Mouse (Mus musculus) hindbrain, embryonic 10.5 days (tissue): ENCODE measurements around the gene Atf1. TPM values are rescaled to one million over a fixed set of nuclear protein-coding genes. Genes with fewer than 3 reads are reported as not detected.

Experiments
- DNase-seq: peaks from one replicate; pipeline ENCODE4 v3.0.0-alpha.2; 2017; ENCODE audit warnings: low spot score
- H3K27ac ChIP-seq: fragments of 300-500 bp; sonication (generic); 2 replicates; pipeline ENCODE4 v1.5.1; 2016; ENCODE audit warnings: mild to moderate bottlenecking, moderate library complexity
- H3K27me3 ChIP-seq: fragments of 300-500 bp; sonication (generic); 2 replicates; pipeline ENCODE4 v1.6.1; 2016; ENCODE audit warnings: mild to moderate bottlenecking; ENCODE audit not compliant: poor library complexity, insufficient read depth, severe bottlenecking
- H3K36me3 ChIP-seq: fragments of 300-500 bp; sonication (generic); 2 replicates; pipeline ENCODE4 v1.6.1; 2016; ENCODE audit warnings: mild to moderate bottlenecking, moderate library complexity
- H3K4me1 ChIP-seq: fragments of 300-500 bp; sonication (generic); replicated peaks from 2 replicates; pipeline ENCODE4 v1.6.1; 2016; ENCODE audit warnings: mild to moderate bottlenecking
- H3K4me3 ChIP-seq: fragments of 300-500 bp; sonication (generic); 2 replicates; pipeline ENCODE4 v1.5.1; 2016; ENCODE audit warnings: mild to moderate bottlenecking, moderate library complexity
- H3K9me3 ChIP-seq: fragments of 300-500 bp; sonication (generic); 2 replicates; pipeline ENCODE4 v1.6.1; 2016; ENCODE audit warnings: mild to moderate bottlenecking, moderate library complexity
- WGBS: fragments of 180-500 bp; shearing (Covaris S2); methylation state at CpG from one replicate; pipeline ENCODE4 v1.1.7; 2016; 5-methylcytosine and 5-hydroxymethylcytosine counted together
- polyA plus RNA-seq: library from polyadenylated mRNA; unstranded; fragments of >200 nt; fragmentation: Nextera tagmentation; extraction: Ambion mirVana; gene quantifications from 2 replicates; pipeline ENCODE4 v1.2.1, GENCODE M21; 2016

Atf1 gene
- polyA plus RNA-seq, 1 experiment from 2014 or later, result 22.9 TPM

- Histone ChIP-seq H3K4me1 (no peaks in the 10 kb centered on the region), H3K9me3 (no peaks in the 10 kb centered on the region), H3K27me3 (no peaks in the 10 kb centered on the region), H3K36me3 (peaks cover 98% of the 10 kb centered on the region), H3K27ac (no peak overlapping the region), H3K4me3 (no peak overlapping the region)
- DNase-seq, result no peak
- 94% methylated on average over 5 of the region's 5 CpGs for WGBS
These were observed 37.5 kb upstream of the Atf1 start for GRCm38 (mm10) chr15:100190083-100190482.

- 90% methylated on average over 11 of the region's 11 CpGs for WGBS
- H3K36me3 ChIP-seq, result peaks cover 94% of the 10 kb centered on the region
These were observed 28.5 kb upstream of the Atf1 start for GRCm38 (mm10) chr15:100198983-100199745.

GRCm38 (mm10) chr15:100199790-100200189 lies 27.8 kb upstream of the Atf1 start:
- no peak for DNase-seq
- no peak overlapping the region for H3K27ac ChIP-seq
- H3K36me3 ChIP-seq, result peaks cover 94% of the 10 kb centered on the region
- no peaks in the 10 kb centered on the region for H3K9me3 ChIP-seq
- WGBS, result 89% methylated on average over 3 of the region's 3 CpGs
- no peak overlapping the region for H3K4me3 ChIP-seq
- H3K4me1 ChIP-seq, result no peaks in the 10 kb centered on the region
- no peaks in the 10 kb centered on the region for H3K27me3 ChIP-seq

More at GRCm38 (mm10) chr15:100198983-100199745, 28.5 kb upstream of the Atf1 start:
- no peak for DNase-seq
- Histone ChIP-seq H3K27me3 (no peaks in the 10 kb centered on the region), H3K9me3 (no peaks in the 10 kb centered on the region), H3K27ac (no peak overlapping the region), H3K4me1 (no peaks in the 10 kb centered on the region), H3K4me3 (no peak overlapping the region)

- no peaks in the 10 kb centered on the region for H3K4me1 ChIP-seq
- H3K27me3 ChIP-seq, result no peaks in the 10 kb centered on the region
- no peak overlapping the region for H3K27ac ChIP-seq
- no peak overlapping the region for H3K4me3 ChIP-seq
- DNase-seq, result no peak
- WGBS, result 86% methylated on average over 3 of the region's 3 CpGs
- H3K36me3 ChIP-seq, result peaks cover 96% of the 10 kb centered on the region
- no peaks in the 10 kb centered on the region for H3K9me3 ChIP-seq
These were observed 25.8 kb upstream of the Atf1 start for GRCm38 (mm10) chr15:100201806-100202205.

GRCm38 (mm10) chr15:100202431-100203015 lies 25.1 kb upstream of the Atf1 start:
- H3K9me3 ChIP-seq, result no peaks in the 10 kb centered on the region
- DNase-seq, result no peak
- 91% methylated on average over 4 of the region's 4 CpGs for WGBS
- no peaks in the 10 kb centered on the region for H3K27me3 ChIP-seq
- H3K36me3 ChIP-seq, result peaks cover 96% of the 10 kb centered on the region
- no peaks in the 10 kb centered on the region for H3K4me1 ChIP-seq
- no peak overlapping the region for H3K27ac ChIP-seq
- H3K4me3 ChIP-seq, result no peak overlapping the region

DNA sequence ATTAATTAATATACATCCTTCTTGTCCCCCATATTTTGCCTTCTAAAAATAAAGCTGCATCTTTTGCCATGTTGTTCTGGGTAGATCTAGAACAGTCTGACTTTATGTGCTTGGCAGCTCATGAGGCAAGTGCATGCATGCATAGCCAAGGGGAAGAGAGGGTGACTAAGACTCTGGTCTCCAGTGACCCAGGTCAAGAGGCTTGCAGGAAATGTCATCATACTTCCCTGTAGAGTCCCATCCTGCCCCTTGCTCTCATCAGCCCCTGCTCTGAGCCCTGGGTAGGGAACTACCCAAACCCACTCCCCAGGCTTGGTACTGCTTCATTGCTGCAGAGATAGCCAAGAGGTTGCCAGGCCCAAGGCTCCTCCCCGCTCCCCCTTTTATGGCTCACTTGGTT lies 23.0 kb upstream of the Atf1 start:
- H3K36me3 ChIP-seq, result peaks cover 96% of the 10 kb centered on the region
- H3K9me3 ChIP-seq, result no peaks in the 10 kb centered on the region
- 97% methylated on average over 1 of the region's 1 CpGs for WGBS
- no peak overlapping the region for H3K4me3 ChIP-seq
- no peak for DNase-seq
- no peaks in the 10 kb centered on the region for H3K4me1 ChIP-seq
- H3K27ac ChIP-seq, result no peak overlapping the region
- H3K27me3 ChIP-seq, result no peaks in the 10 kb centered on the region

- H3K36me3 ChIP-seq, result peaks cover 99% of the 10 kb centered on the region
- no peak overlapping the region for H3K4me3 ChIP-seq
- no peaks in the 10 kb centered on the region for H3K27me3 ChIP-seq
- H3K4me1 ChIP-seq, result no peaks in the 10 kb centered on the region
- H3K27ac ChIP-seq, result no peak overlapping the region
- H3K9me3 ChIP-seq, result no peaks in the 10 kb centered on the region
- 94% methylated on average over 3 of the region's 3 CpGs for WGBS
- no peak for DNase-seq
These were observed 17.6 kb upstream of the Atf1 start for GRCm38 (mm10) chr15:100210013-100210412.

DNA sequence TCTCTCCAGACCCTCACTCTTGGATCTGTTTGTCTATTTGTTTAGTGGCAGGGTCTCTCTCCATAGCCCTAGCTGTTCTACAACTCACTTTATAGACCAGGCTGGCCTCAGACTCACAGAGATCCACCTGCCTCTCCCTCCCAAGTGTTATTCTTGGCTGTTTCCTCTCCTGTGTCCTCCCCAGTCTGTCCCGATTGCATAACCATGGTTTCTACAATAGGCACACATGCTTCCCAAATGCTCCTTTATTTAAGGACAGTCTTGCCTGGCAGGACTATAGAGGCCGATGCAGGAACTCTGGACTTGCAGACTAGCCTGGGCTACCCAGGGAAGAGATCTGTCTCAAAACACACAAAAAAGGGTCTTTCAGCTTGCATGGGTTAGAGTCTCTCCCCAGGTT lies 14.3 kb upstream of the Atf1 start:
- peaks cover 95% of the 10 kb centered on the region for H3K36me3 ChIP-seq
- H3K9me3 ChIP-seq, result no peaks in the 10 kb centered on the region
- H3K4me1 ChIP-seq, result no peaks in the 10 kb centered on the region
- DNase-seq, result no peak
- H3K4me3 ChIP-seq, result no peak overlapping the region
- no peak overlapping the region for H3K27ac ChIP-seq
- WGBS, result 94% methylated on average over 2 of the region's 2 CpGs
- H3K27me3 ChIP-seq, result no peaks in the 10 kb centered on the region

- no peaks in the 10 kb centered on the region for H3K27me3 ChIP-seq
- H3K36me3 ChIP-seq, result peaks cover 79% of the 10 kb centered on the region
- no peak overlapping the region for H3K4me3 ChIP-seq
- H3K4me1 ChIP-seq, result no peaks in the 10 kb centered on the region
- WGBS, result 92% methylated on average over 11 of the region's 11 CpGs
- no peaks in the 10 kb centered on the region for H3K9me3 ChIP-seq
- DNase-seq, result no peak
- no peak overlapping the region for H3K27ac ChIP-seq
These were observed 12.5 kb upstream of the Atf1 start for GRCm38 (mm10) chr15:100215092-100215491.

DNA sequence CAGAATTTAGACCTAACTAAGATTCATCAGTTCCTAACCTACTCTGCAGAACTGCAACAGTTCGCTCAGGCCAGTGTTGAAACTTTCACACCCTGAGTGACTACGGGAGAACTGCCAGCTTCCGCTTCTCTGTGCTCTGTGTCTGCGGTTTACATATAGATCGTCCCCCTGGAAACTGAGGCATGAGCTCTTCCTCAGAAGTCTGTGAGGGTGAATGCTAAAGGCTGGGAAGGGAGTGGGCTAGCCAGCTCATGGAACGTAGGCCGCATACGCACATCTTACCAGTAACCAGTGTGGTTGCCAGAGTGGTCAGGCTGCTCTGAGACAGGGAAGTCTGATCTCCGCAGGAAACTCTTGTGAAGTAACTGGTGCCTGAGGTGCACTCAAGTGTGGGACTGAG lies 11.4 kb upstream of the Atf1 start:
- H3K4me3 ChIP-seq, result no peak overlapping the region
- no peaks in the 10 kb centered on the region for H3K4me1 ChIP-seq
- no peak for DNase-seq
- H3K9me3 ChIP-seq, result no peaks in the 10 kb centered on the region
- no peak overlapping the region for H3K27ac ChIP-seq
- WGBS, result 93% methylated on average over 9 of the region's 9 CpGs
- H3K27me3 ChIP-seq, result no peaks in the 10 kb centered on the region
- H3K36me3 ChIP-seq, result peaks cover 68% of the 10 kb centered on the region

- no peaks in the 10 kb centered on the region for H3K27me3 ChIP-seq
- H3K4me1 ChIP-seq, result no peaks in the 10 kb centered on the region
- peaks cover 10% of the 10 kb centered on the region for H3K9me3 ChIP-seq
- 94% methylated on average over 3 of the region's 3 CpGs for WGBS
- peaks cover 60% of the 10 kb centered on the region for H3K36me3 ChIP-seq
- H3K27ac ChIP-seq, result no peak overlapping the region
- no peak for DNase-seq
- H3K4me3 ChIP-seq, result no peak overlapping the region
These were observed 9.6 kb upstream of the Atf1 start for GRCm38 (mm10) chr15:100218018-100218417.

- Histone ChIP-seq H3K27me3 (no peaks in the 10 kb centered on the region), H3K9me3 (peaks cover 18% of the 10 kb centered on the region), H3K4me3 (no peak overlapping the region), H3K27ac (no peak overlapping the region), H3K36me3 (peaks cover 57% of the 10 kb centered on the region), H3K4me1 (no peaks in the 10 kb centered on the region)
- no peak for DNase-seq
- 70% methylated on average over 1 of the region's 1 CpGs for WGBS
These were observed 8.2 kb upstream of the Atf1 start for GRCm38 (mm10) chr15:100219396-100219795.

GRCm38 (mm10) chr15:100220916-100221315 lies 6.7 kb upstream of the Atf1 start:
- Histone ChIP-seq H3K4me3 (no peak overlapping the region), H3K27ac (no peak overlapping the region), H3K36me3 (peaks cover 57% of the 10 kb centered on the region), H3K4me1 (no peaks in the 10 kb centered on the region), H3K9me3 (peaks cover 18% of the 10 kb centered on the region), H3K27me3 (no peaks in the 10 kb centered on the region)
- 92% methylated on average over 7 of the region's 7 CpGs for WGBS
- no peak for DNase-seq
